Mouse (Mus musculus): ENCODE results near the gene Copg2.
"Not testable (repeated sequence)": the region's sequence is repeated elsewhere in the genome, so short reads cannot be mapped to it uniquely, and the experiment has no call there.

Gene Copg2

DNA sequence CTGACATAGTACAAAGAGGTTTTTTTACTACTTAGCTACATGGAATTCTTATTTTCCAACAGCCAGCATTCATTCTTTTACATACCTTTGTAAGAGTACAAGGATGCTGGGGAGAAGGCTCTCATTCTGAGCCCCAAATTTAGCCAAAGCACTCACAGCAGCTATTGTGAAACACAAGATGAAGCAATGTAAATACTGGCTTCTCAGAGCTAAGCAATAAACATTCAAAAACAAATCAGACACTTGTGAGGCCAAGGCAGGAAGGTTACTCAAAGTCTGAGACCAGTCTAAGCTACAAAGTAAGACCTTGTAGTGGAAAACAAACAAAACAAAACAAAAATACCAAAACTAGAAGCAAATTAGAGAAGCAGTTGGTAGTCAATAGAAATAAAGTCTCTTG is 83.0 kb downstream of the Copg2 start:
- DNase-seq (ENCODE audit: low spot score in 2 of 2), result no peak

DNA sequence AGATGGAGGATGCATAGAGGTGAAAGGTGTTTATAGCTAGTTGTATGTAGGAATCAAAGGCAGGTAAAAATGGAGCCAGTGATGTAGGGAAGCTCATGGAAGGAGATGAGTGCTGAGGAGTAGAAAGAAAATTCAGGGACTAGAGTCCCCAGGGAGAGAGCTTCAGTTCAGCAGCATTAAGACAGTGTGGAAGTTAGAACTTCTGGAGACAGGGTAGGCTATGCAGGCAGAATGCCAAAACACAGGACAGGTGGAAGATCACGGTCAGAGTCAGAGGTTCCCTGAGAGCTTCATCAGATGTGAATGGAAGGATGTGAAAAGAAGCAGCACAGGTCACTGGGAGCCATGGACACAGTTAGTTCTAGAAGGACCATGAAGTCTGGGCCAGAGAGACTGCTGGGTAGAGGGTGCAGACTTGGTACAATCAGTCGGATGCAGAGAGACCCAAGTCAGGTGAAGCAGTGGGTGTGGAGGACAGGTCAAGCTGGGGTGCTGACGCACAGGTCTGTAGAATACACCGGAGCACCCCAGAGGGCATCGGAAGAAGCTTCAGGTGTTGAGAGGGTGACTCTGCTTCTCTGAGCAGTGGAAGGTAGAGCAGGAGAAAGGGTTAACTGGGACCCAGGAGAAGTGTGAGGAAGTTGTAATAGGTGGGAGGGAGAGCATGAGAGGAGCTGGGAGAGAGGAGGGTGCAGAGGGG is 91.4 kb downstream of the Copg2 start:
- DNase-seq (ENCODE audit: low spot score in 2 of 2), result peak in 1 of 2 experiments; percentile 21

DNA sequence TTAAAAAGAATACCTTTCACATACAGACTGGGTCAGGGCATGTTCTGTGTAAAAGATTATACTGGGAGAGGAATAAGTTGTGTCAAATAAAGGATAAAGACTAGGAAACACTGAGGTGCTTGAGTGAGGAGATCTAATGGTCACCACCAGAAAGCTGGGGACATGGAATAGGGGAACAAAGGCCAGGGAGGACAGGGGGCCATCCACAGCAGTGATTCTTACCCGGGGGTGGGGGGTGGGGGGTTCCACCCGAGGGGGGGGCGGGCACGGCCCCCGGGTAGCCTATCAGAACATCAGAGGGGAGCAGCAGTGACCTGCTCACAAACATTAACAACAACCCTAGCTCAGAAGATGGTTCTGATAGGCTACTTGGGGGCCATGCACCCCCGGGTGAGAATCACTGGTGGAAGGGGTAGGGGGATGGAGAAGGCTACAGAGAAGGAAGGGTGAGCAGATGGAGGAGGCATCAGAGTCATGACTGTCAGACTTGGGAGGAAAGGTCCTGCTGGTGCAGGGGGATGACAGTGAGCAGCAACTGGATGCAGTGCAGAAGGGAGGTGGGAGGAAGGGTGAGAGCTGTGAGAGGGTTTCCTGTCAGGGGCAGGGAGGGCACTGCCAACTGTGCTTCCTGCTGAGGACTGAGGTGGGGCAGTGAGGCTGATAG is 92.1 kb downstream of the Copg2 start:
- peak; percentile 23 to 39 for DNase-seq (ENCODE audit: low spot score in 2 of 2)

DNA sequence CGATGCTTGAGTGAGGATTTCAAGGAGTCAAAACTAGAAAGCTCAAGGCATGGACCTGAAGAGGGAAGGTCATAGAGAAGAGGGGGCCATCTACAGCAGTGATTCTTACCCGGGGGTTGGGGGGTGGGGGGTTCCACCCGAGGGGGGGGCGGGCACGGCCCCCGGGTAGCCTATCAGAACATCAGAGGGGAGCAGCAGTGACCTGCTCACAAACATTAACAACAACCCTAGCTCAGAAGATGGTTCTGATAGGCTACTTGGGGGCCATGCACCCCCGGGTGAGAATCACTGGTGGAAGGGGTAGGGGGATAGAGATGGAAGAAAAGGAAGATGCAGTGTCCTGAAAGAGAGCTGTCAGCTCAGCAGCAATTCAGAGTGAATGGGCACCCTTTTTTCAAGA is 93.7 kb downstream of the Copg2 start:
- not testable (repeated sequence) for DNase-seq (ENCODE audit: low spot score in 2 of 2)

DNA sequence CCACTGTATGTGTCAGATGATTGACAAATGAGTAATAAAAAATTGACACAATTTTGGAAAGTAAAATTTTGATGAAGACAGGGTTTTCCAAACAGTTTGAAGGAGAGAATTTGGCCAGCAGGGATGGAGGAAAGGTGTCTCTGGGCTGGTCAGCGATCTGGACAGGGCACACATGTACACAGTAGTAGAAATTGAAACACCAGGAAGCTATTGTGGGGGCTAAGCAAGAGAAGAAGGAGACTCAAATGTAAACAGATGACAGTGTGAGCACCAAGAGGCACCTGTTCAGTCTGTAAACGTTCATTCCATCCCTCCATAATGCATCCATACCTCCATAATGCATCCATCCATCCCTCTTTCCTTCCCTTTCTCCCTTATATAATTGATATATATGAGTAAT is 145.4 kb downstream of the Copg2 start:
- no peak for DNase-seq (ENCODE audit: low spot score in 2 of 2)

DNA sequence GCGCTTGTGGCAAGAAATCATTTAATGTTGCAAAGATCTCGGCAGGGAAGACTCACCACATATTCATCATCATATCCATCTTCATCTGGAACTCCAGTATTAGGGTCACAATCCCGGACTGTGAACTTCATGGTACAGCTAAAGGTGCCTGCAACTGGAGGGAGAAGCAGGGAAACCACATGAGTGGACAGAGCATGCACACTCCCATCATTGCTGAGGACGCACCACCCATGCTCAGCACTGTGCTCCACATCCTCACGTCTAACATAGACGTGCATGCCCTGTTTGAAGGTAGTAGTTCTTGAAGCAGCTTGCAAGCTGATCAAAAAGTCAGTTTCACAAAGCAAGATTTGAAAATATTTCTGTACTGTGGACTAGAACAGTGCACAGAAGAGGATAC is 146.1 kb downstream of the Copg2 start:
- DNase-seq (ENCODE audit: low spot score in 2 of 2), result no peak

DNA sequence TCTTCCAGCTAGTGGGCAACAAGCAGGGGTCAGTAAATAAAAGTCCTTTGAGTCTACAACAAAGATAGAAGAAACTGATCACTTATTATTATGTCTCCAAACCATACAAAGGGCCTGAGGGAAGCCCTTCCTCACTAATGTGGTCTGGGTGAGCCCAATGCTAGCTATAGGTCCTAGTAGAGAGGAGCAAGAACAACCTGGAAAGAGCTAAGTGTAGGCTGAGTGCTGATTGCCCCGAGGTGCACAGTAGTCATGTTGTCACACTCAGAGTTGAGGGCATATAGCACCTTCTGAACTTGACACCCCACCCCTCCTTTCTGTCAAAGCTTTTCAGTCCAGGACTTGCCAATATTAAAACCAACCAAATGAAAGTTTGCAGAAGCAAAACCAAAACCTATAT is 146.7 kb downstream of the Copg2 start:
- DNase-seq (ENCODE audit: low spot score in 2 of 2), result no peak

DNA sequence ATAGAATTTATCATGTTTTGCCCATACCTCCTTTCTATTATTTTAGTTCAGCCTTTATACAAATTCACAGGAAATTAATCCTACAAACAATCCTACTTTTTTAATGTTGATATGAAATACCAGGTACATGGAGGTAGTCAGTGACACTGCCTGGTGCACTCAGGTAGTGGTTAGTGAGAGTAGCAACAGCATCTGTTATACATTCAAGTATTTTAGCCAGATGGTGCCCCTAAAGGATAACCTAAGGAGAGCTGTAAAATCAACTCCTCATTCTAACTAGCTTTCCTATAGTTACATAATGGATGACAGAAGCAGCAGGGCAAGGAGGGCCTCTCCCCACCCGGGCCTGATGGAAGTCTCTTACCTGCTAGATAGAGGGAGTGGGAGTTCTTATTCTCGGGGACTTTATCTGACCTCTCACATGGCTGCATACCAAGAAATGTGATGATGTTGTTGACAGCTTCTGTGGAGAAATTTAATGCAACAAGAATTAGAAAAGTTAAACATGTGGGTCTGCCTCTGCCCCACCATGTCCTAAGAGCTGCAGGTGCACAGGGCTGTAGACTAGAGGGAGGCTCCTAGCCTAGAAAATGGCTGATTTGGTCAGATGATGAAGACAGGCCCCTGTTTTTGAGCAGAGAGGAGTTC is 147.4 kb downstream of the Copg2 start:
- DNase-seq (ENCODE audit: low spot score in 2 of 2), result no peak

DNA sequence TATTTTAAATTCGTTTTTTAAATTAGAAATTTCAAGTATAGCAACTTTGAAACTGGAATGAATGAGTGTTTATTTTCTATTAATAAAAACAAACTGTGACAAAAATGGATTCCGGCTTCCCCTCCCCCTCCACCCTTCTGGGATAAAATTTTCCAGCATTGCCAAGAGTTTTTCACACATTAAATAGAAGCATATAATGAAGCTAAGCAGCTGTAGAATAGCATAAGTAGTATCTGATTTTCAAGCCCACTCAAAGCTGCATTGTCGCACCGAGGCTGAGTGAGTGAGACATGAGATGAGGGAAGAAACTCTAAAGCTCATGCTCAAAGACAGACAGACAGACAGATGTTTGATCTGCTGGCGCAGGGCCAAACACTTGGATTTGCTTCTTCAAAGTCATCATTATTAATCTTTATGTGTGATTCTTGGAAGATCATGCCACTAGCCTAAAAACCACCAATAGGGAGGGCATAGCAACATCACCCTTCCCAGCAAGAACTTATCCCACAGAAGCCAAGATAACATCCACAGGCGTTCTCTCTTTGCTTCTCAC is 148.2 kb downstream of the Copg2 start:
- peak in 1 of 2 experiments; percentile 37 for DNase-seq (ENCODE audit: low spot score in 2 of 2)

DNA sequence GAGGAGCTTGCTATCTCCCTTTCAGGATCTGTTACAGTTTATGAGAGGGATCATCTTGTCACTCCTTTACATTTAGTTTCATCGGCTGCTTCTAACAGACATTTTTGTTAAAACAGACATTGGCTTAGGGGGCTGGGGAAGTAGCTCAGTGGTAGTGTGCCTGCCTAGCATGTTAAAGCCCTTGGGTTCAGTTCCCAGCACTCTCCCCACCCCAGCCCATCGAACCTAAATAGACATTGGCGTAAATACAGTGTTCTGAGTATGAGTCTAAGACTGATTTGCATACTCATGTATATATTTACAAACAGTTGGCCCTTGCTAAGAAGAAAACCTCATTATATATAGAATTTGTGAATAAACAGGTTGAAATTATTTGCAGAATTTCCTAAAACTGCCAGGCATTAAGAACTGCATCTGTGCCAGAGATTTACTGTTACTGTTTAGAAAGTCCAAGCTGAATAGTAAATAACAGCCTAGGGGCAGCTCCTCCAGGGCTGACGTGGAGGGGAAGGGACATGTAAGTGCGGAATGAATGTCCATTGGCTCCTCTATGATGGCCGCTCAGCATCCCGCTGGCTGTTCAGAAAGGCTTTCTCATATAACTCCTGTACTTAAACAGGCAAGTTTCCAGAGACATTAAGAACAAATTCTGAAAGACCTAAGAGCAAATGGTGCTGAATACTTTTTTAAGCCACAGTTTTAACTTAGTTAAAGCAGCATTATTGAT is 148.8 kb downstream of the Copg2 start:
- no peak for DNase-seq (ENCODE audit: low spot score in 2 of 2)

DNA sequence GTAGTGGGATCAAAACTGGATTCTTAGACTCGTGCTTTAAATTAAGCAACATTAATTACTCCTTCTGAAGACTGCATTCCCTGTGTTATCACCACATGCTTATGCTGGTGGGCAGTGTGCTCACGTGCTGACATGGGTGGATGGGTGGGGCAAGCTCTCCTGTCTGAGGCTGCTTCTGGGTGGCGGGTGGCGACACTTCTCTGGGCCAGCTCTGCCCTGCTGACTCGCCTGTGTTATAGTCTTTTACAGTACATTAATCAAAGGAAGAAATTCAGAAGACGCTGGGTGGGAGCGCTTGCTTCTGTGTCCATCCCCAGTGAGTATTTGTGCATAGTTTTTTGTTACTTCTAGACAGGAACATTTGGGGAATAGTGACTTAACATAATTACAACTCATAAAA is 151.0 kb downstream of the Copg2 start:
- no peak for DNase-seq (ENCODE audit: low spot score in 2 of 2)

DNA sequence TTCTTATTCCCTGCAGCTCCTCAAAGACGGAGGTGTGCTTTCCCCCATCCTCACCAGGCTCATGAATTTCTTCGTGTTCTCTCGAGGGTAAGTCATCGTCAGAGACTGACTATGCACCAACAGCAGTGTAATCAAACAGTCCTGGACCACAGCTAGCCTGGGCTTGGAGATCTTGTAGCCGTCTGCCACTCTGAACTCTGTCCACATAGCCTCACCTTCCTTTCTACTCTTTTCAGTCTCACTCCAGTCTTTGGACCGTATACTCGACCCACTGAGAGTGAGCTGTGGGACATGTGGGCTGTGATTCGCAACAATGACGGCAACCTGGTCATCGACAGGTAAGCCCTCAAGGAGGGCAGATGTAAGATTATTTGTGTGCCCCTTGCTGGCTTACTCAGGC is 151.7 kb downstream of the Copg2 start:
- DNase-seq (ENCODE audit: low spot score in 2 of 2), result no peak

DNA sequence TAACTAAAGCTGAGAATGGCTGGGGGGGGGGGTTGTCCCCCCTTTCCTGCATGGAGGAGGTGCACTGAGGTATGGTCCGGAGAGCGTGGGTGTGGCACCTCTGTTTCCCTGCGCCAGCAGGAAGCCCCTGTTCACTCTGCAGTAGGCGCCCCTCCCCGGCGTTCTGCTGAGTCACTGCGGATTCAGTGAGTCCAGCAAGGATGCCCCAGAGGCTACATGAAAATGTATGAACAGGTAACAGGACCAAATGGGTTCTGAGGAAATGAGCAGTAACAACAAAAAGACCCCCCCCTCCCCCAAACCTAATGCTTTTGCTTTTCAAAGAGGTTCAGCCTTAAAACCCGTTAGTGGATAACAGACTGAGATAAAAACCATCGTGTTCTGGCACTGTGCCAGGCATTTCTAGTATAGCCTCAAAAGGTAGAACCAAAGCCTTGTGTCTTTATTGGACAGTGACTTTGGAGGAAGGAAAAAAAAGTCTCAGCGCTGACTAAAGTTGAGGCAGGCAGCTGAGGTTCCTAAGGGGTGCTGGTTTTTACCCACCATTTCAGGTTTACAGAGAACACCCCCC is 157.3 kb downstream of the Copg2 start:
- DNase-seq (ENCODE audit: low spot score in 2 of 2), result no peak

DNA sequence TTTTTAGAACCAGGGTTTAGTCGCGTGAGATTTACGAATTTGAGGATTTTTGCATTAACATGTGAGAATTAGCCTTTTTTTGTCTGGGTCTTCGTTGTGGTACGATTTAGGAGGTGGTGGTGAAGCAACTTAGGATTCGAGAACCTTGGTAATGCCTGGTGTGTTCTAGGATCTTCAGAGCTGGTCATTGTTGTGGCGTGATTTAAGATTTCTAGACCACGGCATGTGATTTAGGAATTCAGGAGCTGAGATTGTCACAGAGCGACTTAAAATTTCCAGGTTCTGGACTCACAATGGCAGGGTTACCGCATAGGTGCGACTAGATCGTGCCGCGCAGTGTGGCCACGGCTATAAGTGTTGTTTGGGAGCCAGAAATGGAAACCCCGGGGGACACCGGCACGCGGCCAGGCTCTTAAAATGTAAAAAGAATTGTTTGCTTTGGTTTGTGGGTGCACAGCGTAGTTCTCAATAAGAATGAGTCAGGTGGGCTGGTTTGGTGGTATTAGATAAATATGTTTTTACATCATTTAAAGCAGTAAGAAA is 158.1 kb downstream of the Copg2 start:
- no peak for DNase-seq (ENCODE audit: low spot score in 2 of 2)

DNA sequence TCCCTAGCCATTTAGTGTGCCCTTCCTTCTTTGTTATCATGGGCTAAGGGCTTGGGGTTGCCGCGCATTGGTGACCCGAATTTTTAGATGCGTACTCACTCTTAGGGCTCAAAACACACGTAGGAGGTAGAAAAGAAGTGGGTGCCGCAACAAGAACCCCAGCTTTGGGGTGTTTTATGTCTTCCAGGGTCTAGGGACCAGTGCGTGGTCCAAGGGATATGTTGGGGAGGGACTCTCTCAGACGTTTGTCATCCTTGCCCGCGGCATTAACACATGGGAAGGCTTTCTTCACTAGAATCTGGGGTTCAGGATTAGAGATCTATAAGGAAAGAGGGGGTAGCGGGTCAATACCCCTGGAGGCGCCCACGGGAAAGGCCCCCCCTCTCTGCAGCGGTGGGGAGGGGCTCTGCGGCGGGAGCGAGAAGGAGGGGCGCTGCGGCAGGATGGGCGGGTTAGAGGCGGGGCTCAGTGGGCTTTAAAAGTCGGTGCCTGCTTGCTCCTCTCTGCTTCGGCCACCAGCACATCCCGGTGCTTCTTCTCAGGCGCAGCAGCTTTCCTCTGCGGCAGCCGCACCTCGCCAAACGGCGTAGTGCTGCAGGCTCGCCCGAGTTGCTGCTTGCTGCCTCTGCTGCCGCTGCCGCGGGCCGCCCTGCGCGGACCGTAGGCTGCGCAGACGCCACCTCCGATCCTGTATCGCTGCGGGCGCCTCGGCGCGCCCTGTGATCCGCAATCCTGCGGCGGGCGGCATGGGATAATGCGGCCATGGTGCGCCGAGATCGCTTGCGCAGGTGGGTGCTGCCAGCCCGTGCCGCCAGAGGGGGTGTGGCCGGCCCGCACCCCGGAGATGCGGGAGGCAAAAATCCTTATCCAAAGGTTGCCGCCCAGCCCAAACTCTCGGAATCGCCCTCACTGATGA is 158.8 kb downstream of the Copg2 start:
- peak; percentile 72 to 75 for DNase-seq (ENCODE audit: low spot score in 2 of 2)

DNA sequence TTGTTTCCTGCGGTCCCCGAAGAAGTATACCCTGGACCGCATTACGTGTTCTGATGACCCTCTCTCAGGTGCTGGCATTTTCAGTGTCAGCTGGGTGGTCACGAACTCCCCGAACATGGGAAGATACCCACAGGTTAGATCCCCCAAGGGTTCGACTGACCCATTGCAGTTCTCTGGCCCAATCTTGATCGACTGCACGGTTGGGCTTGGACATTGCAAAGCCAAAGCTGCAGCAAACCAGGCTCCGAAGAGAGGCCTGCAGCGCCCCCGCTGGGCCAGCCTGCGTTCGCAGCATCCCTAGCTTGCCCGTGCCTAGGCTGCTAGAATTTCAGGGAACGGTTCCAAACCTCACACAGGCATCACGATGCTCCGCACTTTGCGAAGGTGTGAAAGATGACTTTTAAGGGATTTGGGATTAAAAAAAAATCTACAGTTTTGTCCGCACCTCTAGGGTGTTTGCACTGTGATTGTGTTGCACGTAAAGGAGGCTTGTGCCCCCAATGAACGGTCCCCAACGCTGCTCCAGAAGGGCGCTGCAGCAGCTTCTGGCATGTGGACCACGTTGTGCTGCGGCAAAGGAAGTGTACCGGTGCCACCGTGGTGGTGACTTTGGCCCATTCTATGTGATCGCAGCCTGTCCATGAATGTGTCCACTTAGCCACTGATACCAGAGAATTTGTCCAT is 159.6 kb downstream of the Copg2 start:
- peak; percentile 71 to 72 for DNase-seq (ENCODE audit: low spot score in 2 of 2)

DNA sequence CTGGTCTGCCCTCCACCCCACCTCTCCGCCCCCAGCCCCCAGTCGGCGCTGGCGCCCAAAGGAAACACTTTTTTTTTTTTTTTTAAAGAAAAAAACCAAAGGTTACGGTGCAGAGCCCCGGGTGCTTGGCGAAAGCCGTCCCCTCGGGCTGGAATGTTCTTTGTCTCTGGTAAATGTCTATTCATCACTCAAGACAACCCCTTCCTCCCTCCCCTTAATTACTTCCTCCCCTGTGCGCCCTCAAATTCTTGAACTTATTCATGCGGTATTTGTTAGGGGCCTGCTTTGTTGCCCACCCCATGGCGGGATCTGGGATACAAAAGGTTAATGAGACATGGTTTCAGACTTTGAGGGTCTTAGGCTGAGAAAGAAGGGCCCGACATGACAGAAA is 160.2 kb downstream of the Copg2 start:
- no peak for DNase-seq (ENCODE audit: low spot score in 2 of 2)

DNA sequence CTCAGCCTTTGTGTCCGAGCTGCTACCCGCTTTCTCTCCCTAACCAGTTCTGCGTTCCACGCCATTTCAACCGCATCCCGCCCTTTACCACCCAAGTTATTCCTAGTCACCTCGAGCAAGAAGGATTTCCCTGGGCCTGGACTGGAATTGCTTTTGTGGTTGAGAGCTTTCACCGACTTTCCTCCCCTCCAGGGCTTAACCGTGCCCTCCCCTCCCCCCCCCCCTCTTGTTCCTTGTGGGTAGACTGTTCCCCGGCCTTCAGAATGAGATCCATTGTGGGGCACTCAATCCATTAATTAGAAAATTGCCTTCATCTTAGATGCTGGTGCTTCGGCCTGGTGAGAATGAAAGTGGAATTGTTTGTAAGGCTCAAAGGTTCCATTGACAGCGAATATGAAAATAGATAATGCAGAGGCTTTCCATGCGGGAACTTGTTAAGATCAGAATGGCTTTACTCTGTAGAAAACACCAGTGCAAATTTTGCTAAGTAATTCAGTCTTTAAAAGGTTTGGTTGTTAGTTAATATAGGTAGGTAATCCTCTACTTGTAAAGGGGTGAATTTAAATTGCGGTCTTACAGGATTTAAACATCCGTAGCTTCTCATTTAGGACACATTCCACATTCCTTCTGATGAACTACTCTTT is 160.7 kb downstream of the Copg2 start:
- no peak for DNase-seq (ENCODE audit: low spot score in 2 of 2)

DNA sequence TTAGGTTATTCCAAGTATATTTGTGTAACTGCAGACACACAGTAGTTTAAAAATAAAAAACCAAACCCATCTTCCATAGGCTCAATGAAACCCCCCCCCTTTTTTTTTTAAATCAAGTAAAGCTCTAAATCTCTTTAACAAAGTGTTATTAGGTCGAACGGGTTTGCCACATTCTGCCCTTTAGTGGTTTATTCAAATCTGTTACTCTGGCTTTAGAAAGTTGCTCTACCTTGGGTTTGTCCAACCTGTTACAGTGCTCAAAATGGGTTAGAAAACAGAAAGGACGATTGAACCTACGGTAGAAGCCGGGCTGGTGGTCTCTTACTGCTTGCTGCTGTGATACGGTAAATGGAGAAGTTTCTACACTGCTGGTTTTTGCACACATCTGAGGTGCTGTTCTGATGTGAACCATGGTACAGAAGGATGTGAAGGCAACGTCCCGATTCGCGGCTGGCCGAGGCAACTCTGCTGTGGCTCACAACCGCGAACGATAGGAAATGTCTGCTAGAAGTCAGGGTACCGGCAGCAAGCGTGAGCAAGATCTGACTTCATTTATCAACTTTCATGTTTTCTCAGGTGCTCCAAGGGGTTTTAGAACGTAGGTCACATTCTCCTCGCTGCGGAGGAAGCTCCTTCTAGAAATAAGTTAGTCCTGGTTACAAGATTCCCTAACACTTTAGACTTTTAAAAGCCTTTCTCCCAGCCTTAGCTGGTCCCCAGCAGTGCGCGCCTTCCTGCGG is 161.4 kb downstream of the Copg2 start:
- no peak for DNase-seq (ENCODE audit: low spot score in 2 of 2)

Data from right cerebral cortex, adult 2 months (tissue).